Mouse (Mus musculus): Measurements from ENCODE around the gene Gimap7.

The Gimap7 gene

GRCm38 (mm10) chr6:48696830-48697554, 21.4 kb upstream of the Gimap7 start:
- DNase-seq = no peak

- no peak for DNase-seq
These were observed 20.9 kb upstream of the Gimap7 start for GRCm38 (mm10) chr6:48697555-48697930.

GRCm38 (mm10) chr6:48698066-48698856, 20.2 kb upstream of the Gimap7 start:
- no peak for DNase-seq

GRCm38 (mm10) chr6:48698888-48699287, 19.5 kb upstream of the Gimap7 start:
- no peak for DNase-seq

- DNase-seq = peak; percentile 36 to 76
These were observed 18.0 kb upstream of the Gimap7 start for GRCm38 (mm10) chr6:48700251-48701075.

GRCm38 (mm10) chr6:48702146-48702545, 16.3 kb upstream of the Gimap7 start:
- DNase-seq = no peak

- DNase-seq = no peak
These were observed 15.8 kb upstream of the Gimap7 start for GRCm38 (mm10) chr6:48702601-48703000.

- DNase-seq = no peak
These were observed 14.3 kb upstream of the Gimap7 start for GRCm38 (mm10) chr6:48704146-48704545.

GRCm38 (mm10) chr6:48706130-48706529, 12.3 kb upstream of the Gimap7 start:
- no peak for DNase-seq

- DNase-seq = peak in 1 of 2 experiments; percentile 47
These were observed 1.9 kb downstream of the Gimap7 start for GRCm38 (mm10) chr6:48720326-48720725.

- no peak for DNase-seq
These were observed 5.0 kb downstream of the Gimap7 start for GRCm38 (mm10) chr6:48723468-48723867.

- peak; percentile 92 to 94 for DNase-seq
These were observed 7.1 kb downstream of the Gimap7 start for GRCm38 (mm10) chr6:48725476-48725875.

- DNase-seq = no peak
These were observed 9.3 kb downstream of the Gimap7 start for GRCm38 (mm10) chr6:48727761-48728160.

- DNase-seq = no peak
These were observed 14.5 kb downstream of the Gimap7 start for GRCm38 (mm10) chr6:48732864-48733304.

GRCm38 (mm10) chr6:48733660-48734059, 15.2 kb downstream of the Gimap7 start:
- DNase-seq = no peak

GRCm38 (mm10) chr6:48737053-48737452, 18.6 kb downstream of the Gimap7 start:
- DNase-seq = no peak

GRCm38 (mm10) chr6:48737688-48738087, 19.3 kb downstream of the Gimap7 start:
- no peak for DNase-seq

- DNase-seq = peak; percentile 64 to 70
These were observed 20.7 kb downstream of the Gimap7 start, which contains the start of gene Gimap1 for GRCm38 (mm10) chr6:48738961-48739779. TSS of gene Gimap1 (plus strand) at chr6:48739054.

- DNase-seq = no peak
These were observed 21.3 kb downstream of the Gimap7 start for GRCm38 (mm10) chr6:48739780-48740055.

- no peak for DNase-seq
These were observed 22.2 kb downstream of the Gimap7 start for GRCm38 (mm10) chr6:48740501-48741169.

- no peak for DNase-seq
These were observed 22.9 kb downstream of the Gimap7 start for GRCm38 (mm10) chr6:48741273-48741672.

GRCm38 (mm10) chr6:48741711-48742206, 23.3 kb downstream of the Gimap7 start:
- peak; percentile 57 to 72 for DNase-seq
